Mouse (Mus musculus): ENCODE measurements around the gene Mmrn2. TPM values are rescaled to one million over a fixed set of nuclear protein-coding genes. Genes with fewer than 3 reads are reported as not detected.
"Not testable (repeated sequence)": the region's sequence is repeated elsewhere in the genome, so short reads cannot be mapped to it uniquely, and the experiment has no call there.

The Mmrn2 gene
- polyA plus RNA-seq, 1 experiment from 2014 or later = 4.2 TPM

DNA sequence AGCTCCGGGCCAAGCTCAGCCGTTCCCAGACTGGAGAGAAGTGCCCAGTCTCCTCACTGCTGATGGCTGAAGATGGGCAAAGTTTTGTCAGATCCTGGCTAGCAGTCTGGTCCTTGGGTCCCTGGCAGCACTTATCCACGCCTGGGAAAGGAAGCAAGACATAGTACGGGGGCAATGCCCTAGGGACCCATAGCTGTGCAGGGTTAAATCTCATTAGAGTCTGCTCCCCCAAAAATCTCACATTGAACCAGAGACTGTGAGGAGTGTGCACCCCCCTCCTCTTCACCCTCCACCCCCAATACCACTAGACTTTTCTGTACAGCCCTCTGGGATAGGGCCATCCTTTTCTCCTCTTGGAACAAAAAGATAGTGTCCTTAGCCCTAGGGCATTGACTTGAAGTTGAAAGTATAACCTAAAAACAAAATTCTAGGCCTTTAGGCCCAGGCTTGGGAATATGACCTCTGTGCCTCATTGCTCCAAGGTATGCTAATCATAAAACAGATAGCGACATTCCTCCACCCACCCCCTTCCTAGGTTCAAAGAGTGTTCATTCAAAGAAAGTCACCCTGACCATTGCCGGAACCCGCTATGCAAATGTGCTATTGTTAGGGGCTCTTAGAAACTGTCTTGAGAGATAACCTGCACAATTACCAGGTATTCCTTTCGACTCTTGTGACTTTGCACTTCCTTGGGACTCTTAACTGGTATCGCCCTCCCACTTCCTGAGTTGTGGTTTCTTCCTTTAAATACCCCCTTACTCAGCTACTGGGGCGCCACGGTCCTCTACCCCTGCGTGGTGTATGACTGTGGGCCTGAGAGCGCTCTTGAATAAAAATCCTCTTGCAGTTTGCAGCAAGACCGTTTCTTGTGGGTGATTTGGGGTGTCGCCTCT lies 10.8 kb upstream of the Mmrn2 start:
- peak overlapping the region; percentile 39; the same call in 1 of the 2 replicates for H3K27ac ChIP-seq (replicated peaks; ENCODE audit: low read depth, low read length)
- not testable (repeated sequence) for H3K9ac ChIP-seq (replicated peaks; ENCODE audit: low read length); DNase-seq; H3K27me3 ChIP-seq (ENCODE audit: control insufficient read depth, insufficient read depth, low read length); H3K36me3 ChIP-seq (ENCODE audit: control insufficient read depth, insufficient read depth, low read length); H3K9me3 ChIP-seq (ENCODE audit: control insufficient read depth, low read length); ATAC-seq (ENCODE audit: low FRiP score, low TSS enrichment); H3K4me1 ChIP-seq (ENCODE audit: control insufficient read depth, insufficient read depth, low read length)
- peak overlapping the region; percentile 37 for H3K4me3 ChIP-seq (replicated peaks; ENCODE audit: low read depth, low read length)
- peak overlapping the region; percentile 73 for H3K4me2 ChIP-seq (ENCODE audit: low read length)
- WGBS = 75% methylated on average over 15 of the region's 15 CpGs

DNA sequence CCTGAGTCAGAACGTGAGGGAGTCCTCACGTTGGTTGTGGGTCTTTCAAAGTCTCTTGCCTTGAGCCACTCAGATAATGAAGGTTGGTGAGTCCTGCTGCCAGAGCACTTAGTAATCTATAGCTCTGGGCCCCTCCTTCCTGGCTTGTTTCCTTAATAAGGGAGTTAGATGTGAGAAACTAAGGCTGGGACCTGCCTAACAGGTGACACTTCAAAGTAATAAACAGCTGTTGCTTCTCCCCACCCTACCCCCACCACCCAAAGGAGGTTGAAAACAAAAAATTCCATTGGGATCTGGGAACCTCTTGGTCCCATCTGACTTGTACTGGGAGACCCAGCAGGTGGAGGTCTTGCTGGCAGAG lies 10.1 kb upstream of the Mmrn2 start:
- H3K4me1 ChIP-seq (ENCODE audit: control insufficient read depth, insufficient read depth, low read length) = peaks cover 7% of the 10 kb centered on the region
- H3K27me3 ChIP-seq (ENCODE audit: control insufficient read depth, insufficient read depth, low read length) = 0 out of 2 replicates have a peak, but pooled peaks cover 4% of the 10 kb centered on the region
- no peaks in the 10 kb centered on the region for H3K9me3 ChIP-seq (ENCODE audit: control insufficient read depth, low read length)
- DNase-seq = no peak
- H3K4me2 ChIP-seq (ENCODE audit: low read length) = no peak overlapping the region
- 88% methylated on average over 2 of the region's 2 CpGs for WGBS
- no peak overlapping the region for H3K9ac ChIP-seq (replicated peaks; ENCODE audit: low read length)
- no peak overlapping the region for H3K4me3 ChIP-seq (replicated peaks; ENCODE audit: low read depth, low read length)
- ATAC-seq (ENCODE audit: low FRiP score, low TSS enrichment) = no peak
- no peaks in the 10 kb centered on the region for H3K36me3 ChIP-seq (ENCODE audit: control insufficient read depth, insufficient read depth, low read length)
- no peak overlapping the region for H3K27ac ChIP-seq (replicated peaks; ENCODE audit: low read depth, low read length)

DNA sequence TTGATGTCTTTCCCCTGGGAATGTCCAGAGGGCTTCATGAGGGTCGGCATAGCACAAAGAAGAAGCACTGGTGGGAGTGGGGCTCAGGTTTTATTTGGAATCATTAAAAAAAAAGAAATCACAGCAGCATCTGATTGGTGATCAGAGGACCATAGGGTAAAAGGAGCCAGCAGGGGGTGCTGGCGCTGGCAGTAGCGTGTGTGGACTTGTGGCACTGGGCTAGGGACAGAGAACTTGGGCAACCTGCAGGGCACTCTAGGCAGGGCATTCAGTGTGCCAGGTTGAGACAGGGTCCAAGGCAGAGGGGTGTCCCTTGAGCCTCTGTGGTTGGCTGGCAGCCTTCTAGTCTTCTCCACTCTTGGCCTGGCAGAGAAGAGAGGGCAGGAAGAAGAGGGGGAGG lies 5.1 kb upstream of the Mmrn2 start:
- Histone ChIP-seq H3K27ac (replicated peaks; ENCODE audit: low read depth, low read length) (no peak overlapping the region), H3K9me3 (ENCODE audit: control insufficient read depth, low read length) (no peaks in the 10 kb centered on the region), H3K27me3 (ENCODE audit: control insufficient read depth, insufficient read depth, low read length) (no peaks in the 10 kb centered on the region), H3K9ac (replicated peaks; ENCODE audit: low read length) (no peak overlapping the region), H3K4me1 (ENCODE audit: control insufficient read depth, insufficient read depth, low read length) (0 out of 2 replicates have a peak, but pooled peaks cover 2% of the 10 kb centered on the region), H3K4me3 (replicated peaks; ENCODE audit: low read depth, low read length) (no peak overlapping the region), H3K36me3 (ENCODE audit: control insufficient read depth, insufficient read depth, low read length) (no peaks in the 10 kb centered on the region), H3K4me2 (ENCODE audit: low read length) (no peak overlapping the region)
- DNase-seq (no peak), ATAC-seq (ENCODE audit: low FRiP score, low TSS enrichment) (no peak)
- WGBS = 55% methylated on average over 3 of the region's 3 CpGs

DNA sequence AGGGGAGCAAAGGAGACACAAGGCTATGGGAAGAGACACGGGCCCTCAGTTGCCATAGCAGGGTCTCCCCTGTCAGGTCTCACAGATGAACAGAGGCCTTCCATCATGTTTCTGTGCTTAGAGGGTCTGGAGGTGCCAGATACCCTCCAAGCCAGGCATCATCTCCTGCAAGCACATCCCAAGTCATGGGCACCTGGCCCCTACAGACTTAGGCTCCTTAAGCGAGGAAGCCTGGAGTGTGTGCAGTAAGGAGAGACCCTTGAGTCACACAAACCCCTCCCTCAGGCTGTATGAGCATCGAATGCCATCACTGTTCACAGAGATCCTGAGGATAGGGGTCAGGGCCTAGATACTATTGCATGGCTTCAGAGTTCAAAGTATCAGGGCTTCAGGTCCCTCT lies 4.3 kb upstream of the Mmrn2 start:
- H3K27ac ChIP-seq (replicated peaks; ENCODE audit: low read depth, low read length) = no peak overlapping the region
- ATAC-seq (ENCODE audit: low FRiP score, low TSS enrichment) (no peak), DNase-seq (no peak)
- 0 out of 2 replicates have a peak, but pooled peaks cover 2% of the 10 kb centered on the region for H3K4me1 ChIP-seq (ENCODE audit: control insufficient read depth, insufficient read depth, low read length)
- H3K4me3 ChIP-seq (replicated peaks; ENCODE audit: low read depth, low read length) = no peak overlapping the region
- no peak overlapping the region for H3K4me2 ChIP-seq (ENCODE audit: low read length)
- H3K27me3 ChIP-seq (ENCODE audit: control insufficient read depth, insufficient read depth, low read length) = no peaks in the 10 kb centered on the region
- WGBS = 97% methylated on average over 3 of the region's 3 CpGs
- no peaks in the 10 kb centered on the region for H3K9me3 ChIP-seq (ENCODE audit: control insufficient read depth, low read length)
- no peaks in the 10 kb centered on the region for H3K36me3 ChIP-seq (ENCODE audit: control insufficient read depth, insufficient read depth, low read length)
- H3K9ac ChIP-seq (replicated peaks; ENCODE audit: low read length) = no peak overlapping the region

DNA sequence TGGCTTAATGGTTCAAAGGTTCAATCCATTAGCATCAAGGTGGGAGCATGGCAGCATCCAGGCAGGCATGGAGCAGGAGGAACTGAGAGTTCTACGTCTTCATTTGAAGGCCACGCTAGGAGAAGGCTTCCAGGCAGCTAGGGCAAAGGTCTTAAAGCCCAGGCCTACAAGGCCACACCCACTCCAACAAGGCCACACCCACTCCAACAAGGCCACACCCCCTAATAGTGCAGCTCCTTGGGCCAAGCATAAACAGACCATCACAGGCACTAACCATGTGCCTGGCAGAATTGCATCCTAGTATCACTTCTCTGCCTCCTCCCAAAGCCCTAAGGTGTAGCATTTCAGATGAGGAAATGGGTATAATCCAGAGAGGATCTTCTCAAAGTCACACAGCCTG lies 3.5 kb upstream of the Mmrn2 start:
- Histone ChIP-seq H3K9ac (replicated peaks; ENCODE audit: low read length) (no peak overlapping the region), H3K4me1 (ENCODE audit: control insufficient read depth, insufficient read depth, low read length) (0 out of 2 replicates have a peak, but pooled peaks cover 2% of the 10 kb centered on the region), H3K4me3 (replicated peaks; ENCODE audit: low read depth, low read length) (no peak overlapping the region), H3K9me3 (ENCODE audit: control insufficient read depth, low read length) (no peaks in the 10 kb centered on the region), H3K36me3 (ENCODE audit: control insufficient read depth, insufficient read depth, low read length) (no peaks in the 10 kb centered on the region), H3K27ac (replicated peaks; ENCODE audit: low read depth, low read length) (no peak overlapping the region), H3K27me3 (ENCODE audit: control insufficient read depth, insufficient read depth, low read length) (no peaks in the 10 kb centered on the region), H3K4me2 (ENCODE audit: low read length) (no peak overlapping the region)
- ATAC-seq (ENCODE audit: low FRiP score, low TSS enrichment) = no peak
- 68% methylated on average over 2 of the region's 2 CpGs for WGBS
- DNase-seq = no peak

DNA sequence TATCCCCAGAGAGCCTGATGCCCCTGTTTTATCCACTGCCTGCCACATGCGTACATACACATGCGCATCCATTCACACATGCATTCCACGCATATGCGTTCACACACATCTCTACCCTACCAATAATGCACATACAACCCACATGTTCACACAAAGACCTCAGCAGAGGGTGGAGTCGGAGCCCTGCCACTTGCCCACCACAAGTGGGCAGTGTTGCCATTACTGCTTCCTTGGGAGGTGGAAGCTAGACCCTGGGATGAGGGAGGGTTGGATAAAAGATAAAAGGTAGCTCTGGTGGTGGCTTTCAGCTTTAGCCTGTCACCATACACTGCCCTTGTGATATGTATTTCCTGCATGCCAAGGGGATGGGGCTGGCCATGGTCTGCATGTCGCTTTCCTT lies 2.6 kb upstream of the Mmrn2 start:
- 79% methylated on average over 6 of the region's 6 CpGs for WGBS
- DNase-seq (peak; percentile 51), ATAC-seq (ENCODE audit: low FRiP score, low TSS enrichment) (no peak)
- Histone ChIP-seq H3K27ac (replicated peaks; ENCODE audit: low read depth, low read length) (no peak overlapping the region), H3K4me2 (ENCODE audit: low read length) (no peak overlapping the region), H3K36me3 (ENCODE audit: control insufficient read depth, insufficient read depth, low read length) (no peaks in the 10 kb centered on the region), H3K9me3 (ENCODE audit: control insufficient read depth, low read length) (no peaks in the 10 kb centered on the region), H3K4me3 (replicated peaks; ENCODE audit: low read depth, low read length) (no peak overlapping the region), H3K27me3 (ENCODE audit: control insufficient read depth, insufficient read depth, low read length) (no peaks in the 10 kb centered on the region), H3K9ac (replicated peaks; ENCODE audit: low read length) (no peak overlapping the region), H3K4me1 (ENCODE audit: control insufficient read depth, insufficient read depth, low read length) (0 out of 2 replicates have a peak, but pooled peaks cover 2% of the 10 kb centered on the region)

DNA sequence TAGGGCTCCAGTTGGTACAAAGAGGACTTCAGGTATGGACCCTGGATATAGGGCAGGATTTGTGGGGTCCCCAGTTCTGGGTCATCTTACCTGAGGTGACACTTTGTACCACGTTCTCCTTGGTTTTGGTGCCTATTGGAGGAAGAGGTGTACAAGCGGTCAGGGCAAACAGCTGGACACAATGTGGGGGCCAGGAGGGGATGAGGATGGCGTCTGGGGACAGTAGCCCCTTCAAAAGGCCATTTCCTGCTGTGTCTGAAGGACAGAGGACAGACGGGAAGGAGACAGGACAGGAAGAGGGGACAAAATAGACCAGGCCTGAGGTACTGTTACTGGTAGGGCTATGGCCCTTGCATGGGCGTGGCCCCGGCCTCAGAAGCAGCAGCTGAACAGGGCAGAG lies 1.7 kb upstream of the Mmrn2 start:
- no peaks in the 10 kb centered on the region for H3K9me3 ChIP-seq (ENCODE audit: control insufficient read depth, low read length)
- H3K4me2 ChIP-seq (ENCODE audit: low read length) = no peak overlapping the region; the same call in 1 of the 2 replicates
- no peaks in the 10 kb centered on the region for H3K36me3 ChIP-seq (ENCODE audit: control insufficient read depth, insufficient read depth, low read length)
- H3K4me1 ChIP-seq (ENCODE audit: control insufficient read depth, insufficient read depth, low read length) = 0 out of 2 replicates have a peak, but pooled peaks cover 6% of the 10 kb centered on the region
- WGBS = 83% methylated on average over 6 of the region's 6 CpGs
- DNase-seq (no peak), ATAC-seq (ENCODE audit: low FRiP score, low TSS enrichment) (no peak)
- H3K4me3 ChIP-seq (replicated peaks; ENCODE audit: low read depth, low read length) = no peak overlapping the region
- no peaks in the 10 kb centered on the region for H3K27me3 ChIP-seq (ENCODE audit: control insufficient read depth, insufficient read depth, low read length)
- no peak overlapping the region for H3K27ac ChIP-seq (replicated peaks; ENCODE audit: low read depth, low read length)
- no peak overlapping the region for H3K9ac ChIP-seq (replicated peaks; ENCODE audit: low read length)

DNA sequence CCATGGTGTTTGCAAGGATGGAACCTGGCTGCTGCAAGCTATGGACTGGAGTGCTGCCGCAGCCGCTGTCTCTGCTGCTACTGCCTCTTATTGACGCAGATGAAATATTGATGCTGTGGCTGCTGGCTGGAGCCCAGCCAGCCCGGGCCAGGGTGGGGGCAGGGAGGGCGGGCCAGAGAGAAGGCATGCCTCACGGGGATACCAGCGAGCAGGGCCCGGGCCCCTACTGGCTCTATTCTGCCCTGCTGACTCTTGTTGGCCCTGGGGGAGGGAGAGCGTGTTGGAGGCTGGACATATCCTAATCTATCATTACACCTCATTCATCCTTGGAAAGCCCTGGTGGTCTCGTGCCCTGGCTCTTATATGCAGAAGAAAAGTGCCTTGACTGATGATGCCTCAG lies 688 bp upstream of the Mmrn2 start, which contains the start of gene Sncg:
Gene Sncg (minus strand): TSS at position 213 of the 400 bp plus-strand sequence.
- Histone ChIP-seq H3K36me3 (ENCODE audit: control insufficient read depth, insufficient read depth, low read length) (no peaks in the 10 kb centered on the region), H3K9me3 (ENCODE audit: control insufficient read depth, low read length) (no peaks in the 10 kb centered on the region), H3K27me3 (ENCODE audit: control insufficient read depth, insufficient read depth, low read length) (no peaks in the 10 kb centered on the region), H3K4me2 (ENCODE audit: low read length) (no peak within 1 kb of the TSS; the same call in 1 of the 2 replicates), H3K27ac (replicated peaks; ENCODE audit: low read depth, low read length) (0 out of 2 replicates have a peak within 1 kb of the TSS, but pooled peaks have one; percentile 2), H3K9ac (replicated peaks; ENCODE audit: low read length) (0 out of 2 replicates have a peak within 1 kb of the TSS, but pooled peaks have one; percentile 2), H3K4me1 (ENCODE audit: control insufficient read depth, insufficient read depth, low read length) (0 out of 2 replicates have a peak, but pooled peaks cover 10% of the 10 kb centered on the region), H3K4me3 (replicated peaks; ENCODE audit: low read depth, low read length) (no peak within 1 kb of the TSS)
- WGBS = 55% methylated on average over 10 of the region's 10 CpGs
- ATAC-seq (ENCODE audit: low FRiP score, low TSS enrichment) = no peak; the same call in 1 of the 2 replicates
- DNase-seq = peak; percentile 48
